Mouse (Mus musculus) testis, adult 2 months (tissue): ENCODE measurements at regions not wholly inside any gene's neighbourhood (a gene's known extent, or its start where the extent isn't known, plus 50 kb on each side); places are given as distances from the start of the nearest gene placed in this dataset.

Experiments used
- CTCF ChIP-seq: fragments of 200-500 bp; IDR thresholded peaks from 2 replicates; pipeline ENCODE4 v1.5.1; 2012; ENCODE audit warnings: low read depth, mild to moderate bottlenecking, inconsistent platforms, low read length, moderate library complexity; ENCODE audit not compliant: control insufficient read depth, insufficient read depth, insufficient replicate concordance
- POLR2A ChIP-seq: fragments of 200-500 bp; IDR thresholded peaks from 2 replicates; pipeline ENCODE4 v1.6.1; 2012; ENCODE audit warnings: low read depth, mild to moderate bottlenecking, inconsistent platforms, low read length, moderate library complexity; ENCODE audit not compliant: control insufficient read depth

- no peak for TF ChIP-seq CTCF
- no peak for TF ChIP-seq POLR2A
These were observed 59.2 kb upstream of the Twist2 start for GRCm38 (mm10) chr1:91742031-91742430.
